Mouse (Mus musculus) fibroblast of lung, adult 2 months (primary cell): Measurements from ENCODE around the gene V1rd19.
"Not testable (repeated sequence)": the region's sequence is repeated elsewhere in the genome, so short reads cannot be mapped to it uniquely, and the experiment has no call there.

Experiments used
- DNase-seq: peaks from one replicate; pipeline ENCODE4 v3.0.0-alpha.2; 2011; ENCODE audit warnings: low read depth

The V1rd19 gene

DNA sequence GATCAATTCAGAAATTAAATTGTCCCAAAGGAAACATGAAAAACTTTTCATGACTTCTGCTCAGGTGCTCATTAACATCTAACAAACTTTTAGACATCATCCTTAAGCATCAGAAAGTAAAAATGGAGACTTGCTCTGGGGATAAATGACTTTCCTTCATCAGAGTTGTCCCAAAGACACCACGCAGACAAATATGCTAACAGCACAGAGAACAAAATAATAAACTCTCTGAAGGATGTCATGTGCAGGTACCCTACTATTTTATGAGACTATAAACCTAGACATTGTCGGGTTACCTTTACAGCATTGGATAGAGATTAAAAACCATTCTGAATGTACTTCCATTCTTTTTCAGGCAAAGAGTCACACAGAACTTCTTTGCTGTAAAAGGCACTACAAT, at the start of gene V1rd19:
Gene V1rd19 (plus strand): TSS at position 301 of the 400 bp plus-strand sequence.
- DNase-seq = no peak

DNA sequence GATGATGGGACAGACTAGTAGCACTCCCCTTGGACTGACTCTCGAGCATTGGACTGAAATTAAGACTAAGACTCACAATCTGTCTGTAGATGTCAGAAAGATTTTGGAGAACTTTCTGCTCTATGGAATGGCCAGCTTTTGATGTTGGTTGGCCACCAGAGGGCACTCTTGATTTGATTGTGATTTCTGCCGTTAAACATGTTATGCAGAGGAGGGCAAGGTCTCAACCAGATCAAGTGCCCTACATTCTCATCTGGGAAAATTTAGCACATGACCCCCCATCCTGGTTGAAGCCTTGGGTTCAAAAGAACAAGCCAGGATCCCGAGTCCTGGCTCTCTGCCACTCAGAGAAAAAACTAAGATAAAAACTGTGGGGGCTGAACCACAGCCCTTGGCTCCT, 33.4 kb upstream of the V1rd19 start:
- not testable (repeated sequence) for DNase-seq

DNA sequence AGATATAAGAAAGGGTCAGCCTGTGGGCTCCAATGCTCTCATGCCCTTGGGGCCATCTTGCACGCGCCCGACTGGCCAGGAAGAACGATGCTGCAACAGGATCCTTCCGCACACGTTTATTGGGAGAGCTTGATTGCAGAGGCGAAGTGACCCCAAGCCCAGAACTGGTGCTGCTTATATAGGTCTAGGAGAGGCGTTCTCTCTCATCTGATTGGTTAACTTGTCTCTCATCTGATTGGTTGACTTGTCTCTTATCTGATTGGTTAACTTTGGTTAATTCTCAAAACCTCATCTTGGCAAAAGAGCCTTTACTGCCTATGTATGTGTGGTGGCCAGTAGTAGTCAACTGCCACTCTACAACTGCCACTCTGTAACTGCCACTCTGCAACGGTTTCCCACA, 27.2 kb upstream of the V1rd19 start, which contains the start of gene Vmn1r181:
Gene Vmn1r181 (plus strand): TSS at position 301 of the 400 bp plus-strand sequence.
- not testable (repeated sequence) for DNase-seq

DNA sequence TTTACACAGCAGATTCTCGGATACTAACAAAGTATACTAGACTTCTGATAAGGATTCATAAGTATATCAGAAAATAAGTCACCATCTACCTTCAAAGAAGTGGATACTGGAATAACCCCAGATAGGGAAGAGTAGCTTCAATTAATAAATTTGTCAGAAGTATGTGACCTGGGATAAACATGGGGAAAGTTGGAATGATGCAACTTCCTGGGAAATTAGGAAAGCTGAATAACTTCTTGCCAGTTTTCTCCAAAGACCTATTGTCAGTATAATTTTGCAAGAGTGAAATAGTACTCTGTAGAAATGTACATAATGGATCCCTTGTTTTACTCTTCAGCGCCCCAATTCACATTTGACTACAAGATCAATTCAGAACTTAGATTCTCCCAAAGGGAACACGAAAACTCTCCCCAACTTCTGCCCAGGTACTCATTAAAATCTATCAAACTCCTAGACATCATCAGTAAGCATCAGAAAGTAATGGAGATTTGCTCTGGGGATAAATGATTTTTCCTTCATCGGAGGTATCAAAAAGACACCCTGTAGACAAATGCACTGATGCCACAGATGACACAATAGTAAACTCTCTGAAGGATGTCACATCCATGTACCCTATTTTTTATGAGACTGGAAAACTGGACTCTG, 51.3 kb downstream of the V1rd19 start, which contains the start of gene Vmn1r183:
Gene Vmn1r183 (plus strand): TSS at position 595 of the 645 bp plus-strand sequence.
- no peak for DNase-seq
